Mouse (Mus musculus): ENCODE measurements around the gene Tyk2. TPM values are rescaled to one million over a fixed set of nuclear protein-coding genes. Genes with fewer than 3 reads are reported as not detected.
A peak's percentile ranks its signal among the peaks of the same experiment; 100 is the strongest.

The Tyk2 gene
- total RNA-seq, 2 experiments from 2014 or later: 8.0 to 10.3 TPM

DNA sequence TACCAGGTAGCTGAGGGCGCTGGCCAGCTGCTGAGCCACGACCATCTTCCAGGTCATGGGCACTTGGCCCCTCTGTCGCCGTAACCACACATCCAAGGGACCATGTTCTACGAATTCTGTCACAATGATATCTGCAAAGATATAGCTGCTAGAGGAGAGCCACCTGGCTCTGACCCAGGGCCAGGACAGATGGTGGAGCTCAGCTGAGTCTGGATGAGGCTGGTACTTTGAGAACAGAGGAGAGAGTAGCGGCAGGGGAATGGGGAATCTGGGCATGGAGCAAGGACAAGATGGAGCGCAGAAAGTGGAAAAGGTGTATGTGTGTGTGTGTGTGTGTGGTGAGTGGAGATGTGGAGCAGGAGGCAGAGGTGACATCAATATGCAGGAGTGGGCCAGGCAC is 16.9 kb downstream of the Tyk2 start:
- DNase-seq: no peak

DNA sequence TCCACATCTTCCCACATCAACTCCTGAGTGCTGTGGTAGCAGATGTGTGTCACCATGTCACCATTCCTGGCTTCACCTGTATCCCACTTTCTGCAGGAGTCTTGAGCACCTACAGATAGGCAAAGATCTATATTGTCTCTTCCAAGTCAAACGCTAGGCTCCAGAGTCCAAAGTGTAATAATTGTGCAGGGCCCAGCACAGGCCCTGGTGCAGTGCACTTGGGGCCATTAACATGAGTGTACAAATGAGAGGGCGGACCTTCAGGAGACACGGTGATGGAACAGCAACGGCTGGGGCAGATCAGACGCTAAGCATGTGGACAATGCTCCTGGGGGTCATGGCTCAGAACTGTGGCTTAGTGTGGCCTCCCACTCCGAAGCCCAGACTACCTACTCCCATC is 17.3 kb downstream of the Tyk2 start:
- no peak for DNase-seq

DNA sequence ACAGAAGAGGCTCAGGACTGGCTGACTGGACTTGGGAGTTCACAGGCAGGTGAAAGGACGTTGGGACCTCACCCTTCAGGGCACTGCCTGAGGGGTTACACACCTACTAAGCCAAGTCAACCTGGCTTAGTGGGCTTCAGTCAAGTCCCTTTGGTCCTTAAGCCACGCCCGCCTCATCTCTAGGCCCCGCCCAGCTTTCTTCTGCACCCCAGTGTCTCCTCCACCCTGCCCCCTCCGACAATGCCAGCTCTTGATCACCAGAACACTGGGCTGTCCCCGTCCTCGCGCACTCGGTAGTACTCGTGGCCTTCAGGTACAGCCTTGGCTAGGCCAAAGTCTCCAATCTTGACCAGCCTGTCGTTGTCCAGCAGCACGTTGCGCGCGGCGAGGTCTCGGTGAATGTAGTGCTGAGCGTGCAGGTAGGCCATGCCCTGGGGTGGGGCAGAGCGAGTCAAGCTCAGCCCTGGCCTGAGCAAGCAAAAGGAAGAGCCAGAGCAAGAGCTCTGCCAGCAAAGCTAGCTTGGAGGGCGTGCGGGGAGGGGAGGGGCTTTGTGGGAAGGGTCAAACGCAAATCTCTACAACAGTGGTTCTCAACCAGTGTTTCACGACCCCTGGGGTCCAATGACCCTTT is 23.3 kb downstream of the Tyk2 start:
- DNase-seq: no peak

DNA sequence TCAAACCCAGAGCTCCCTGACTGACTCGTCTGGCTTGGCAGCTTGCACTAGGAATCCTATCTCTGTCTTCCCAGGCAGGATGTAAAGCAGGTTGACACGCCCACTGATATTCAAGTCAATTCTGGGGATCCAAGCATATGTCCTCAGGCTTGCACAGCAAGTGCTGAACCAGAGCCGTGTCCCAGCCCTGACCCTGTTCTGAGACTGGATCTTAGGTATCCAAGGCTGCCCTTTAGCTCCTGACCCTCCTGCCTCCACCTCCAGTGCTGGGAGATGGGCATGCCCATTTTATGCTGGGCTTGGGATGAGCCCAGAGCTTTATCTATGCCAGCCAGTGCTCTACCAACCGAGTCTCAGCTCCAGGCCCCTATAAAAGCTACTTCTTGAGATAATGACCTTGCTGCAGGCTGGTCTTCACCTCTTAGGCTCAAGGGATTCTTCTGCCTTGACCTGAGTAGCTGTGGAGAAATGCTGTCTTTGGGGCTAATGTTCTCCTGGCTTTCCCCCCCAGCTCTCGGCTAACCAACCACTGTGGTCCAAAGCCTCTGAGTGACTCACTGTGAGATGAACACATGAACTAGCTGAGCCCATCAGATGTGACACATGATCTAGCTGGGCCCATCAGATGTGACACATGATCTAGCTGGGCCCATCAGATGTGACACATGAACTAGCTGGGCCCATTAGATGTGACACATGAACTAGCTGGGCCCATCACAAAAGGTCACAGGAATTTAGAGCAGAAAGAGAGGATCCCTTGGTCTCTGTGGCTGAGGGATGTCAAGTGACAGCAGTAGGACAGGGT is 25.1 kb downstream of the Tyk2 start:
- DNase-seq: no peak

DNA sequence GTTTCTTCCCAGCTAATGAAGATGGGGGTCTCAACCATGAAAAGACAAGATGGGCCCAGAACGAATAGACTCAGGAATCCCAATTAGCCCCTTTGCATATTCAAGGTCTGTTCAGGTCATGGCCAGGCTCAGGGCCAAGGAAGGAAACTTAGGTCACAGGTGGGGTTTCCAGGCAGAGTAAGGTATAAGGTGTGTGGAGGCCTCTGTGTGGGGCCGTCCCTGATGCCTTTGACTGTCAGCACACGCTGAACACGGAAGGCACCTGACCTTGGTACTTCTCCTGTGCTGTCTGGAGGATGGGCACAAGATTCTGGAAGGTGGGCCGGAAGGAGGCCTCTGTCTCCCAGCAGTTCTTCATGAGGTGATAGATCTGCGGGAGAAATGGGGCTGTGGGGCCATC is 26.2 kb downstream of the Tyk2 start:
- no peak for DNase-seq

DNA sequence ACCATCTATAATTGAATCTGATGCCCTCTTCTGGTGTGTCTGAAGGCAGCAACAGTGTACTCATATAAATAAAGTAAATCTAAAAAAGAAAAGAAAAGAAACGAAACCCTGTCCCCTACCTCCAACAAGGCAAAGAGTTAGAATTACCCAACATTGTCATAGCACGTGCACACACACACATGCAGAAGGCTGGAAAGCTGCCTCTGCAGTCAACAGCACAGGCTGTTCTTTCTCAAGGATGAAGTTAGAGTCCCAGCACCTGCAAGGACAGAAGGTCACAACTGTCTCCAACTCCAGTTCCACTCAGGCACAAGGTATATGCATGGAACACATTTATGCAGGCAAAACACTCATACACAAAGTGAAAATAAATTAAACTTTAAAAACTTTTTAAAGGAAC is 29.0 kb downstream of the Tyk2 start:
- DNase-seq: no peak

DNA sequence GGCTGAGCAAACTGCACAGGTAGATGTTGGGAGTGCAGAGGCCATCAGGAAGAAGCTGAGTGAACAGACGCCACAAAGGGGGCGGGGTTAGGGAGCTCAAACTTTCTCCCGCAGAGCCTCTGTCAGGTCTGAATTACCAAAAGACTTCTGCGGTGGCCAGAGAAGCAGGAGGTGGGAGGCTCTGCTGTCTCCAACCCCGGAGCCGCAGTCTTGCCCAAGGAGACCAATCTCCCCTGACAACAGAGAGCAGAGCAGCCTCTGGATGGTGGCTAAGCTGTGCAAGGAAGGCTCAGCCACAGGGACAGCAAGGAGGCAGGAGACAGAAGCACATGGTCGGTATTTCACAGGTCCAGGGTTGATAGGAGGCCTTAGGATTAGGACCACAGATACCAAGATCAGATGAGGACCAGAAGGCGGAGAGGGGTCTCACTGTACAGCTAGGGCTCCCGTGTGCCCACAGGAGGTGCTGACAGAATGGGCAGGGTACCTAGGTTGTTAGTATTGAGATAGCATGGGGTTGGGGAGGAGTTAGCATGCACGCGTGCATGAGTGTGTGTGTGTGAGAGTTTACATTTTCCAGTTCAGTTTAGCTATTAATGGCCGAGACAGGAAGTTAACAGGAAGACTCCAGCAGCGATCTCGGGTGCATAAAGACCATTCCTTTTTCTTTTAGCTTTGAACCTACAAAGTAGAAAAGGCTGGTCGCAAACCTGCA is 30.4 kb downstream of the Tyk2 start:
- no peak for DNase-seq

DNA sequence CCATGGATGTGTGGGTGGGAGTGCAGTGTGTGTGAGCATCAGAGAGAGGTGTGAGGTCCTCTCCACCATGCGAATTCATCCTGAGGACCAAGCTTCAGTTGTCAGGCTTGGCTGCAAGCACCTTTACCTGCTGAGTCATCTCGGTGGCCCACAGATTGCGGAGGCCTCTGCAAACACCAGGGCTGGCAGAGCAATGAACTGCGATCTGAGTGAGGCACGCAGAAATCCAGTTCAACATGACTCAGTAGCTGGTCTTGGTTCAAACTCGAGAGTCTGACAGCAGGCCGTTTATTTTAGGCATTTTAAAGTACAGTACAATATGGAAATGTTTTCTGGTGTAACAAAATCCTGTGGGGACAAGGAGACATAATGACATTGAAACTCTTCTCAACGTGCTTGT is 33.2 kb downstream of the Tyk2 start:
- peak in 1 of 2 experiments; percentile 25 for DNase-seq

DNA sequence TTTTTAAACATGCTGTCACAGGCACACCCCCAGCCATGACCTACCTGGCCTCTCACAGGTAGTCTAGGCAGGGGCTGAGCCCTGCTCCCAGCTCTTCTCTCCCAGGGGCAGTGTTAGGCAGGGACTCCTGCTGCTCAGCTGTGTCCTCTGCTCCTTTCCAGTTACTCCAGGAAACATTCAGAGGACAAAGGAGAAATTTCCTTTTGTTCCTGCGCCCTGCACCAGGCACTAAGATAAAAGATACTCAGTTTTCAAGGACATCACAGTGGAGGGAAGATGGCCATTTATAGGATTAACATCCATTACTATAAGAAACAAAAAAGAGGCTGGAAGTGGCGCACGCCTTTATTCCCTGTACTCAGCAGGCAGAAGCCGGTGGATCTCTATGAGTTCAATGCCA is 35.1 kb downstream of the Tyk2 start:
- DNase-seq: no peak

DNA sequence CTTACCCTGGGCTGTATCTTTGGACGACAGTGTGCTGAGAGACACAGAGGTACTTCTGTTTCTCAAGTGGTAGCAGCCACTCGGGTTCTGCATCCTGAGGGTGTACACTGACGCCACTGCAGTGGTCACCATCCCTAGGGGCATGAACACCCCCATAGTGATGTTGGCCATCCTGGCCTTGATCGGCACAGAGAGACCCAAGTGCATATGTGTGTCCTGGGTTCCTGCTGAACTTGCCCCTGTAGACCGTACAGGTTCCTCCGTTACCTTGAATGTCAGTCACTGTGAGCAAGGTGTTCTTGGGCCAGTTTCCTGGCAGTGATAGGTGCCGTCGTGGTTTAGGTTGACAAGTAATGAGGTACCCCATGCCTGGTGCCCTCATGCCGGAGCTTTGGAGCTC is 37.6 kb downstream of the Tyk2 start:
- DNase-seq: no peak

DNA sequence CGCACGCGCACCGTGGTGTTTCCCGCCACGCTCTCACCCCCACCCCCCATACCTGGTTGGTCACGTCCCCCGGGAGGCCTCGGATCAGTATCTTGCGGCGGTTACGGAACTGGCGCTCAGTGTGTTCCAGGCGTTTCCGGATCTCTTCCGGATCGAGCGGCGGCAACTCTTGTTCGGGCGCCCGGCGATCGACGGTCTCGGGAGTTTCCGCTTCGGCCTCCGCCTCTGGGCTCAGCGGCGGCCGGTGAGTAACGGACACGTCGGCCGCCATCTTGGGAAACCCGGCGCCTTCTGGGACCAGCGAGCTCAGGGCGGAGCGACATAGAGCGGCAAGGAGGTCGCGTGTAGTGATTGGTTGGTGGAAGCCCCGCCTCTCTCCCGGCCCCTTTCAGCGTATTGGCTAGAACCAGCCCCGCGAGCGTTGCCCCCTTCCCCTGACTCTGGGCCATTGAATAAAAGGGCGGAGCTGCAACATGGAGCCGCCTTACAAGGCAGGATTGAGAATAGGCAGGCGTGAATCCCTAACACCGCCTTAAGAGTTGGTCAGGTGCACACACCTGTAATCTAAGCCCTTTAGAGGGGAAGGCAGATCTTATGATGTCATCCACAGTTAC is 39.2 kb downstream of the Tyk2 start, which contains the start of the genes Gm38431 and Raver1:
Gene Gm38431, minus strand, starts transcription at position 291 of the 614 bp plus-strand sequence.
Gene Raver1, minus strand, starts transcription at position 302 of the 614 bp plus-strand sequence.
- peak; percentile 97 to 99 for DNase-seq

DNA sequence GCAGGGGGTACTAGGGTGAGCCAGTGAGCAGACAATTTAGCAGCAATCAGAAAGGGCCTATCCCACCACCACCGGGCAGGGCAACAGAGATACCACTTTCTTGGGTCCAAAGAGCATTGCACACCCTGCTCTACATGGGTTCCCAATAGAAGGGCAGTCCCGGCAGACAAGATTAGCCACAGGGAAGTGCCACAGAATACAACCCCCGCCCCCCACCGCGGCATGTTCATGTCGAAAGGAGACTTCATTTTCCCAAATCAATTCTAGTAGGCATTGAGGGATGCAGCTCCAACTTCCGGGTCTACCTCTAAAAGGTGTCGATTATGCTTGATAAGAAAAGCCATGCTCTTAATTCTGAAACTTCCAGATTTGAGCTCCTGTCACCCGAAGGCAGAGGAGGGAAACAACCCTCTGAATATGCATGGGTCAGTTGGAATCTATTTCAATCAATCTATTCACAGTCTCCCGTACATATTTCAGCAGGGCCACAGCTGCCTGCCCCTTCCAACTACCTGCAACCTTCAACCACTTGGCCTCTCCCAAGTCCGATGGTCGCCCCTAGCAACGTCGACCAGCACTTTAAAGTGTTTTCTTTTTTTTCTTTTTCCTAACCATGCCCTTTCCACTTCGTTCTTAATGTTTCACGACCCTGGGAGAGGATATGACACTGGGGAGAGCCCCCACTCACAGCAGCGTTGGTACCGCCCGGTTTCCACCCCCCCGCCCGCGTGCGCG is 39.9 kb downstream of the Tyk2 start:
- peak in 1 of 2 experiments; percentile 20 for DNase-seq

DNA sequence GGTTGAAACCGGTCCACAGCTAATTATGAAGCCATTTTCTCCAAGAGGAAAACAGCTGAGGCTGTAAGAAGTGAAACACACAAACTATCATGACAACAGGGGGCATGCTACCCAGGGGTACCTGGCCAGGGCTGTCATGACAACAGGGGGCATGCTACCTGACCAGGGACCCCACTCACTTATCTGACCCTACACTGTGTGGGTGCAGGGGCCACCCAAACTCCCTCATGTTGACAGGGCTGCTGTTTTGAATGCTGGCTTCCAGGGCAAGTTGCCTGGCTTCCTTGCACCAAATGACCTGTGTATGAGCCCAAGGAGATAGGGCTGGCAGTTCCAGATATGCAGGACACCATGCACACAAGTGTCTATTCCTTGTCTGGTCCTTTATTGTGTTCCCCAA is 40.5 kb downstream of the Tyk2 start:
- no peak for DNase-seq

DNA sequence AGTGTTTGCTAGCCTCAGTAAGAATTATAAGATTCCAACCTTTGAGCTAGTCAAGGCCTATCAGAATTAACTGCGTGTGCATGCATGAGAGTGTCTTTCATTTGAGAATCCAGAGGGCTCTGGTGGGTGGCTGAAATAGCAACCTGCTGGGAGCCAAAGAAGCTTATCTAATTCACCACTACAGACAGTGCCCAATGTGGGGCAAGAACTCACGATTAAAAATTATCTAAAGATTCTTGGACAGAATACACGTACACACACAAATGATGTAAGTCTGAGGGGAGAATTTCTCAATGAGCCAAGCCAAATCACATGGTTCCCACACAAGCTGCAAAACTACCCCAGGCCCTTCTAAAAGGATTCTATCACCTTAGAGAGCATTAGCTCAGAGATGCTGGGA is 47.7 kb downstream of the Tyk2 start:
- DNase-seq: no peak

DNA sequence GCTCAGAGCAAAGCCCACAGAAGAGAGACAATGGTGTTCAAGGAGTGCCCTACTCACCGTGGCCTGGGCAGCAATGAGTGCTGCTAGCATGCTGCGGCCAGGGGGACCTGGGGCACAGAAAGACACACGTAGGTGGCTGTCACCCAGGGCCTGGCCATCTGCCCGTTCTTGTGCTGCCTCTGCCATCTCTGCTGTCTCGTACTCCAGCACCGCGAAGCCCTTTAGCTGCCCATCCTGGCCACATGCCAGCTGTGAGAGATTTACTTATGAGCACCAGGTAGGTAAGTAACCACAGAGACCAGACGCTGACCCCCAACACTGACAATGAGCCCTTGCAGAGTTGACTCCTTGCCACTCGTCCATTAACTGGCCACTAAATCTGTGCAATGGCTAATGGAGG is 49.9 kb downstream of the Tyk2 start:
- DNase-seq: no peak

DNA sequence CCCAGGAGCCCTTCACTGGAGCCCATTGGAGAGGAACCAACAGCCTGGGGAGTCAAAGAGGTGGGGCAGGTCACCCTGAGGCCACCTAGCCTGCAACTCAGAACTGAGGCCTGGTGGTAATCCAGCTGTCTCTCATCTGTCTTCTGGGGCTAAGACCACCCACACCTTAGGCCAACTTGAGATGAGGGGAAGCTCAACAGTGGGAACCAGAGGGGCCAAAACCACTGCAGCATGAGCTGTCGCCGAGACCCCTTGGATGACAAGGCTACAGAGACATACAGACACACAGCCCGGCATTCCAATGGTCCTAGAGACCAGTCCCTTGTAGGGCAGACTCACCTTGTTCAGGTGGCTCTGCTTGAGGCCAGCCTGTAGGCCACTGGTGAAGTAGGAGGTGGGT is 55.4 kb downstream of the Tyk2 start:
- no peak for DNase-seq

DNA sequence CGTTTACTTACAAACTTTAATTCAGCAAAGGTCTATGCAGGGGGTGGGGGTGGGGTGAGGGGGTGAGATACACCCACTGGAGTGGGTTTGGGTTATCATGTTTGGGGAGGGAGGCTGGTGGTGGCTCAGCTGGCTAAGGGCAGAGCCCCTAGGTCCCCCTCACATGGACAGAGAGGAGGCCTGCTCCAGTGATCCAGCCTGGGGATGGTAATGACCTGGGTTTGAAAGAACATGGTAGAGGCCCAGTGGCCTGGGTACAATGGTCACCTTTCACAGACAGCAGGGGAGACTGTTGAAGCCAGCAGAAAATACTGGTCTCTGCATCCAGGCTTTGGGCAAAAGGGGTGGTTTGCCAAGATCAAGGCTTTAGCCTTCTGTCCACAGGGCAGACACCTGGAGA is 56.9 kb downstream of the Tyk2 start:
- no peak for DNase-seq

DNA sequence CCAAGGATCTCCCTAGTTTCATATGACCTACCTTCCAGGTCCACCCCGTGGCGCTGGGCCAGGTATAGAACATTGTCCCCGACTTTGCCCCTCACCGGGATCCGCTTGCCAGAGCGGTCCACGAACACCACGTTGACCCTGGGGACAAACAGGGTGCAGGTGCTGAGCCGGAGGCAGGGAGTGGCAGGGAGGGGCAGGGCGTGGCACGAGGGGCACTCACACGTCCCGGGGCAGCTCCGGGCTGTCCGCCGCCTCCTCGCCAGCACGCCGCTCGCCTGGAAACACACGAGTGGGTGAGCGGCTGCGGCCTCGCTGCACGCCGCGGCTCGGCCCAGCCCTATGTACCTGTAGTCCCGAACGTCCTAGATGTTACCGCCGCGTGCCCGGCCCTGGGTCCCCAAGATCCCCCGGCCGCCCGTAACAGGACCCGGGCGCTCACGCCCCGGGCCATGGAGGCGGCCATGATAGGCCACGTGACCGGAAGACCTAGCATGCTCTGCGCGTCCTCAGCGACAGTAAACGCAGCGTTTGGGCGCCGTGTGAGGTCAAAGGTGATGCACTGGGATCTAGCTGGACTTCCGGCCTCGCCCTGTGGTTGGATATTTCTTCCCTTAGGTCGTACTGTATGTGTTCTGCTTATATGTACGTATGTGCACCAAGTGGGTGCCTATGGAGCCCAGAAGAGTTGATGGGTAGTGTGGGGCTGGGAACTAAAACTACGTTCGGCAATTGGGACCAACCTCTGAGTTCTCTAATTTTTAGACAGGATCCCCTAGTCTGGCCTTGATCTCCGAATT is 57.8 kb downstream of the Tyk2 start, which contains the start of the genes Gm49373 and Fdx1l:
Gene Gm49373, minus strand, starts transcription at position 53 of the 797 bp plus-strand sequence.
Gene Fdx1l, minus strand, starts transcription at position 571 of the 797 bp plus-strand sequence.
- peak; percentile 93 for DNase-seq

DNA sequence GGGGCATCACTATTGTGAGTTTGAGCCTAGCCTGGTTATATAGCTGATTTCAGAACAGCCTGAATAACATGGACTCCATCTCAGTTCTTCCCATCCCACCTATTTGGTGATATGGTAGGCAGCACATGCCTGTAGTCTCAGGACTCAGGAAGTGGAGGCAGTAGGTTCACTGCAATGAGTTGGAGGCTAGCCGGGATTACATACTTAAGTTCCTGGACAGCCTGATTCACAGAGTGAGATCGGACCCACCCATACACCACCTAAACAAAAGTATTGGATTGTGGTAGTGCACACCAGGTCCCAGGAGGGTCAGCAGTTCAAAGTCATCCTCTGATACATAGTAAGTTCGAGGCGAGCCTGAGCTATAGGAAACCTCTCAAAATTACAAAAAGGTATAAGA is 58.4 kb downstream of the Tyk2 start:
- DNase-seq: no peak

DNA sequence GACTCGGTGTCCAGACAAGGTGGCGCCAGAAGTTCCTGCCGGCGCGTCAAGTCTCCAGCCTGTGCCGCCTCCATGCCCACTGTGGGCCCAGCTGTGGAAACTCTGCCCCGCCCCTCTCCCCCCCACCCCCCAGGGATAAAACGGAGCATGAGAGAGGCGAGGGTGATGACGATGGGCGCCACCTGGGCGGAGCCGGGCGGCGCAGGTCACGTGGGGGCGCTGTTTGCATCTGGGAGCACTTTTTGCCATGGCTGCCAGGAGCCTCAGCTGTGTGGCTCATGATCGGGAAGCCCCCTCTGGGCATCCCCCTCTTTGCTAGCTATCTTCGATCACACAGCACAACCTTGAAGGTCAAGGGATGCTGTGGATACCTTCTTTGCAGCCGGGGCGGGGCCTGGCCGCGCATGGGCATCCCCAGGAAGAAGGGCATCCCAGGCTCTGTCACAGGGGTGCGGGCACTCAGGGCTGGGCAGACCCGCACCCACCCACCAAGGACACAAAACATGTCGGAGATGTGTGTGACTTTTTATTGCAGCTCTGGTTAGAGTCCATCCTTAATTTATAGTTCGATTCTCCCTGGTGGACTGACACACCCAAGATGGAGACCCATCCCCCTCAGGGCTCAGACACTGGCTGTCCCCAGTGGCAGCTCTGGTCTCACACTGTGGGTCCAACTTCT is 63.9 kb downstream of the Tyk2 start, which contains the start of gene Zglp1:
Gene Zglp1, minus strand, starts transcription at position 88 of the 679 bp plus-strand sequence.
- DNase-seq: no peak

Measured in heart, adult 18-20 months (tissue).